Mouse (Mus musculus): ENCODE results near the gene Hs1bp3. TPM values are rescaled to one million over a fixed set of nuclear protein-coding genes. Genes with fewer than 3 reads are reported as not detected.

Hs1bp3 gene
- polyA plus RNA-seq (2015; fragmentation: Nextera tagmentation; extraction: Ambion mirVana): 11.0 and 11.6 TPM in 2 replicates

DNA sequence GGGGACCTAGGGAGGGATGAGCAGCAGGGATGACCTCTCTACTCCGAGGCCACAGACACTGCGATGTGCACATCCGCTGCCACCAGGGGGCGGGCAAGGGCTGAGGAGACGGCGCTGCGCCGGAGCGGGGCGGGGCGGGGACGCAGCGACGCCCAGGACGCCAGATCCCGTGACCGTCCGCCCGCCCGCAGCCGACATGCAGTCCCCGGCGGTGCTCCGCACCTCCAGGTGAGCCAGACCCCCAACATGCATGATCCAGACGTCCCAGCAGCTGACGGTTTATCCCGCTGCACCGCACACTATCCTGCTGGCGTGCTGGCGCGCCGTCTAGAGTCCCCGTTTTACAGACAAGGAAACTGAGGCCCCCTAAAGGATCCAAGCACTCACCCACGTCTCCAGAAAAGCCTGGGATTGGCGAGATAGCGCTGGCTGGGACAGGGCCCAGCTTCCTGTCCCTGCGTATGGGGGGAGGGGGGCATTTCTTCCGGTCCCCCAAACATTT is at the start of gene Hs1bp3:
TSS of gene Hs1bp3 (plus strand) at position 163 of the 502 bp plus-strand sequence.
- no peak within 1 kb of the TSS for H3K27ac ChIP-seq (replicated peaks)
- H3K4me1 ChIP-seq: peaks cover 23% of the 10 kb centered on the region
- H3K36me3 ChIP-seq: peaks cover 5% of the 10 kb centered on the region; the same call in 1 of the 2 replicates
- peak within 1 kb of the TSS; percentile 58 for H3K9ac ChIP-seq (replicated peaks)
- peaks cover 17% of the 10 kb centered on the region; the same call in 1 of the 2 replicates for H3K27me3 ChIP-seq
- H3K9me3 ChIP-seq: no peaks in the 10 kb centered on the region
- under 1% methylated on average over 36 of the region's 38 CpGs for WGBS
- peak within 1 kb of the TSS; percentile 77 for H3K4me2 ChIP-seq (replicated peaks)
- peak; percentile 88 for ATAC-seq (replicated peaks)
- H3K4me3 ChIP-seq: peak within 1 kb of the TSS; percentile 66

DNA sequence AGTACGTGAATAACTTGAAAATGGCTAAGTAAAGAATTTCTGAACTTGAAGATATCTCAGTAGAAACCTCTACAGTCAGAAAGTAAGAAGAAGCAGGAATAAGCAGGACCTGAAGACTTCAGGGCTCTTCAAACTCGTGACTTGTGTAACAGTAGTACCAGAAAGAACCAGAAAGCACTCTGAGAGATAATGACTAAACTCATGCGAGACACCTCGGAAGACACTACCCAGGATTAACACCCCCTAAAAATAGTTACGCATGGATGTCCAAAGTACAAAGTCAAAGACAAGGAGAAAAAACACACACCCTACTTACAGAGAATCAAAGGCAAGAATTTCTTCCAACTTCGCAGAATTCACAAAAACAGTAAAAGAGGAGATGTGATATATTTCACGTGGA is 46.9 kb upstream of the Hs1bp3 start:
- Histone ChIP-seq H3K4me2 (replicated peaks) (no peak overlapping the region), H3K27ac (replicated peaks) (no peak overlapping the region), H3K9ac (replicated peaks) (no peak overlapping the region), H3K27me3 (no peaks in the 10 kb centered on the region), H3K36me3 (no peaks in the 10 kb centered on the region; the same call in 1 of the 2 replicates), H3K4me1 (no peaks in the 10 kb centered on the region), H3K9me3 (no peaks in the 10 kb centered on the region), H3K4me3 (no peak overlapping the region)
- no peak for ATAC-seq (replicated peaks)
- 94% methylated on average over 7 of the region's 7 CpGs for WGBS

- Histone ChIP-seq H3K9ac (replicated peaks) (no peak overlapping the region), H3K4me2 (replicated peaks) (no peak overlapping the region), H3K27me3 (no peaks in the 10 kb centered on the region), H3K4me3 (no peak overlapping the region), H3K9me3 (no peaks in the 10 kb centered on the region), H3K4me1 (no peaks in the 10 kb centered on the region), H3K27ac (replicated peaks) (no peak overlapping the region), H3K36me3 (no peaks in the 10 kb centered on the region; the same call in 1 of the 2 replicates)
- 96% methylated on average over 11 of the region's 11 CpGs for WGBS
- ATAC-seq (replicated peaks): no peak
These were observed 43.6 kb upstream of the Hs1bp3 start for GRCm38 (mm10) chr12:8269627-8270026.

DNA sequence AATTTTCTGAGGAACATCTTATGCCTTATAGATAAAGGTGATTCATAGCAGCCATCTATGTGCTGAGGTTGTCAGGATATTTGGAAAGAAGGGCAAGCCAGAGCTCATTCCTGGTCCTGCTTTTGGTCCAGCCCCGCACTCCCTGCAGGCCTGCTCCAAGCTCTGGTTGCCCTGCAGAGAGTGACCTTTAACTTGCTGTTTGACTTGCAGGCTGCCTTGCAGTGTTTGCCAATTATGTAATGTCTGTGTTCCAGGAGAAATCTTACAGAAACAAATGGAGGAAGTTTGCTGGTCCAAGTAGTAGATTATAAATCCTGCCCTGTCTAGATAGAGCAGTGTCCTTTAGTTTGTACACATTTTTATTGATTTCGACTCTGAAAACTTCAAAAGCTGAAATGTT is 41.8 kb upstream of the Hs1bp3 start:
- H3K4me2 ChIP-seq (replicated peaks): no peak overlapping the region
- H3K4me1 ChIP-seq: no peaks in the 10 kb centered on the region
- H3K9me3 ChIP-seq: no peaks in the 10 kb centered on the region
- H3K27ac ChIP-seq (replicated peaks): no peak overlapping the region
- H3K36me3 ChIP-seq: no peaks in the 10 kb centered on the region; the same call in 1 of the 2 replicates
- no peak overlapping the region for H3K9ac ChIP-seq (replicated peaks)
- H3K4me3 ChIP-seq: no peak overlapping the region
- WGBS: 97% methylated on average over 2 of the region's 2 CpGs
- no peak for ATAC-seq (replicated peaks)
- no peaks in the 10 kb centered on the region for H3K27me3 ChIP-seq

DNA sequence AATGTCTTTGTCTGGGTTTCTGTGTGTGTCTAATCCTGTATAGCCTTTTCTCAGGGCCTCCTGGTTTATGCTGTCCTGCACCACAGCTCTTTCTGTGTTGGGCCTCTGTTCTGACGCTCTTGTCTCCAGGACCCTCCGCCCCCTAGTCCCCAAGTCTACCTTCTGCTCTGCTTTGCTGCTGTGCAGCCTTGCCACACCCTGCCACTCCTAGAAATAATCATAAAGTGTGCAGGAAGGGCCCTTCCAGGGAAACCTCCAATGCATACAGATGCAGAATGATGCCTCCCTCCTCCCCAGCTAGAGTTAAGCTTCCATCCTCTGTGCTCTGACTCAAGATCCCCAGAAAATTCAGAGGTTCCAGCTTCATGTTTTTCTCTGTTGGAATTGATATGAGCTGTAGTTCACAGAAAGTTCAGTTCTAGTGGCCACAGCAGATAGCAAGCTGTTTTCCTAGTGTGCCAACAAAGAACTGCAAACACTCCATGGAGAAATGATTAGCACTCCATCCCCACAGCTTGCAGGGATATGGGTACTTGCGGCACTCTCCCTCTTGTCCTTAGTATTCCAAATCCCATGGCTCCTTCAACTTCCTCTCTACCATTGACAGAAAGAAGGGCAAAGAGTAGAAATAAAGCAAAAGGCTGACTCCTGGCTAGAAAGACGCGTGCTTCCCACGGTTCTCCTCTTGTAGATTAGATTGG is 39.6 kb upstream of the Hs1bp3 start:
- no peaks in the 10 kb centered on the region for H3K27me3 ChIP-seq
- 95% methylated on average over 6 of the region's 6 CpGs for WGBS
- H3K36me3 ChIP-seq: no peaks in the 10 kb centered on the region; the same call in 1 of the 2 replicates
- no peak overlapping the region for H3K27ac ChIP-seq (replicated peaks)
- no peak overlapping the region for H3K4me2 ChIP-seq (replicated peaks)
- H3K4me3 ChIP-seq: no peak overlapping the region
- no peaks in the 10 kb centered on the region for H3K4me1 ChIP-seq
- H3K9ac ChIP-seq (replicated peaks): no peak overlapping the region
- H3K9me3 ChIP-seq: no peaks in the 10 kb centered on the region
- ATAC-seq (replicated peaks): no peak

DNA sequence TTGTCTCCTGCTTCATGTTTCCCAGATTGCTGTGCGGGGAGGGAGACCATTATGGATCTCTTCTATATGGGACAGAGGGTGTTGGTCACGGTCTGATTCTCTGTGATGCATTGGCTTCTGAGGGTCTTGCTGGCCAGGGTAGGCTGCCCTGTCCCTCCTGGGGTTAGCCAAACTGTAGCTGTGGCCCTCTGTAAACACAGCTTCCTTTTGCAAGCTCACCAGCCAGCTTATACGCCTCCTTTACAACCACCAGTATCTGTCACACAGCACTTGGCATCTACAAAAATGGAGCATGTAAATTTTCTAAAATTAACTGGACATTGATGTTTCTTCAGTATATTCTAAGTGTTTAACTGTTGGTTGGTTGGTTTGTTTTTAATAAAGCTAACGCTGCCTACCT is 37.8 kb upstream of the Hs1bp3 start:
- no peaks in the 10 kb centered on the region for H3K36me3 ChIP-seq
- H3K4me3 ChIP-seq: no peak overlapping the region
- H3K27me3 ChIP-seq: no peaks in the 10 kb centered on the region
- no peaks in the 10 kb centered on the region for H3K9me3 ChIP-seq
- no peak overlapping the region for H3K9ac ChIP-seq (replicated peaks)
- H3K4me1 ChIP-seq: no peaks in the 10 kb centered on the region
- no peak overlapping the region for H3K4me2 ChIP-seq (replicated peaks)
- H3K27ac ChIP-seq (replicated peaks): no peak overlapping the region
- 92% methylated on average over 4 of the region's 4 CpGs for WGBS
- ATAC-seq (replicated peaks): no peak

GRCm38 (mm10) chr12:8281225-8282017 is 31.8 kb upstream of the Hs1bp3 start:
- ATAC-seq (replicated peaks): no peak
- H3K4me2 ChIP-seq (replicated peaks): no peak overlapping the region
- H3K36me3 ChIP-seq: no peaks in the 10 kb centered on the region
- H3K27ac ChIP-seq (replicated peaks): no peak overlapping the region
- no peaks in the 10 kb centered on the region for H3K4me1 ChIP-seq
- H3K4me3 ChIP-seq: no peak overlapping the region
- H3K9me3 ChIP-seq: no peaks in the 10 kb centered on the region
- no peak overlapping the region for H3K9ac ChIP-seq (replicated peaks)
- 87% methylated on average over 15 of the region's 15 CpGs for WGBS
- no peaks in the 10 kb centered on the region for H3K27me3 ChIP-seq

GRCm38 (mm10) chr12:8287970-8288369 is 25.3 kb upstream of the Hs1bp3 start:
- ATAC-seq (replicated peaks): no peak
- H3K27me3 ChIP-seq: no peaks in the 10 kb centered on the region
- WGBS: 75% methylated on average over 3 of the region's 3 CpGs
- no peak overlapping the region for H3K9ac ChIP-seq (replicated peaks)
- H3K36me3 ChIP-seq: no peaks in the 10 kb centered on the region
- H3K9me3 ChIP-seq: no peaks in the 10 kb centered on the region
- H3K4me3 ChIP-seq: no peak overlapping the region
- H3K4me1 ChIP-seq: peaks cover 7% of the 10 kb centered on the region
- H3K4me2 ChIP-seq (replicated peaks): no peak overlapping the region
- no peak overlapping the region for H3K27ac ChIP-seq (replicated peaks)

DNA sequence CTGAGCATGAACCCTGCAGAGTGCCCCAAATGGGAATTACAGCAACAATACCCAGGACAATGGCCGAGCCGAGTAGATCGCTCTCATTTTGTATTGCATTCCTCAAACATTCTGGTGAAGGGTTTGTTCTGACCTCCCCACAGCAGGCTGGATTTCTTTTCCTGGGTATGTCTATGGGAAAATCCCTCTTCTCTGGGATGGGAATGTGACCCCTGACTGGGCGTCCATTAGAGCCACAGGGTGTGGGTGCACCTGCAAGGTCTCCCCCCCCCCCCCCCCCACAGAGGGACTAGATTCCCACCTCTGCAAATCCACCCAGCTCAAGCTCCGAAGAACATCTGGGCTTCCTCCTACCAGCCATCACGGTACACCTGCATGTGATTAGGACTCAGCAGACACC is 24.1 kb upstream of the Hs1bp3 start:
- H3K27ac ChIP-seq (replicated peaks): no peak overlapping the region
- 65% methylated on average over 6 of the region's 6 CpGs for WGBS

DNA sequence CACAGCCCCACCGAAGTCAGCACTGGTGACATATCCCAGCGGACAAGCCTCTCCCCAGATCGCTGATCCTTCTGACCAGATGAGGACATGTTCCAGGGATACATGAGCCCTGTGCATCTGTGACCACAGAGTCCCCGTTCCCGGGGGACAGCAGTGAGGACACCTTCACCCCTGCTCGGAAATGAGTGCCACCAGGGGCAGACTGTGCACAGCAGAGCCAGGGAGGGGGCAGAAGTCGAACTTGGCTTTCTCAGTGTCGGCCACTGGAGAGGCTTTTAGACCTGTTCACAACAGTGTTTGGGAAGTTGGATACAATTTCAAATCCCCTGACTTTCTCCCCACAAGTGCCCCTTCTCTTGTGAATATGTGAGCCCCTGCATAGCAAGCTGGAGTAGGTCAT is 23.7 kb upstream of the Hs1bp3 start:
- no peaks in the 10 kb centered on the region for H3K36me3 ChIP-seq
- no peak overlapping the region for H3K27ac ChIP-seq (replicated peaks)
- H3K4me2 ChIP-seq (replicated peaks): no peak overlapping the region
- H3K4me3 ChIP-seq: no peak overlapping the region
- 91% methylated on average over 8 of the region's 8 CpGs for WGBS
- H3K27me3 ChIP-seq: peaks cover under 1% of the 10 kb centered on the region; the same call in 1 of the 2 replicates
- no peak for ATAC-seq (replicated peaks)
- H3K9me3 ChIP-seq: no peaks in the 10 kb centered on the region
- no peak overlapping the region for H3K9ac ChIP-seq (replicated peaks)
- H3K4me1 ChIP-seq: peaks cover 7% of the 10 kb centered on the region

More for the DNA sequence above, 24.1 kb upstream of the Hs1bp3 start:
- H3K36me3 ChIP-seq: no peaks in the 10 kb centered on the region
- H3K9me3 ChIP-seq: no peaks in the 10 kb centered on the region
- no peak for ATAC-seq (replicated peaks)
- H3K4me2 ChIP-seq (replicated peaks): no peak overlapping the region
- peaks cover 7% of the 10 kb centered on the region for H3K4me1 ChIP-seq
- H3K4me3 ChIP-seq: no peak overlapping the region
- no peak overlapping the region for H3K9ac ChIP-seq (replicated peaks)
- no peaks in the 10 kb centered on the region for H3K27me3 ChIP-seq

DNA sequence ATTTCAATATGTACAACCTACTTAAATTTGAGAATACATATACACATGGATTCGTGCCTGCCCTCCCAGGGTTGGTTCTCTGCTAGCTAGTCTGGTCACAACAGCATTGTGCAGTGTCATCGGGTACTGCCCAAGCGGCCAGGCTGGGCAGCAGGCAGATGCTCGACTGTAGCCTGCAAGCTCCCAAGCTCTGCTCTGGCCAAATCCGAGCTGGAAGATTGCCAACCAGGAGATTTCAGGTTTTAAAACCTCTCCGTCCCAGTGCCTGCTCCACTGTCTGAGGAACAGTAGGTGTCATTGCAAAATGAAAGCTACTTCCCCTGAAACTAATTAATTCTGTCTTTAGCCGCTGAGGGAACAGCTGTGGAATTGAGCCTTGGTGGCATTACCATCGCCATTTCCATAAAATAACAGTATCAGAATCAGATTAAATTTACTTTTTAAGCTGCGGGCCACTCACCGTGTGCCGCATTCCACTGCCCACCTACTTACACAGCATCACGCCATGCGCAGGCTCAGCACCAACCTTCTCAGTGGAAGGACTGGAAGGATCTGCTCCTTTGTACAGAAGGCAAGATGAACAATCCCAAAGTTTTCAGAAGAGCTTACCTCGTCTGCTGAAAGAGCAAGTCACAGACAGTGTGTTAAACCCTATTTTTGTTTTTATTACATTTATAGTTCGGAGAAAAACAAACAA is 21.9 kb upstream of the Hs1bp3 start:
- H3K36me3 ChIP-seq: no peaks in the 10 kb centered on the region
- WGBS: 26% methylated on average over 15 of the region's 15 CpGs
- H3K4me2 ChIP-seq (replicated peaks): peak overlapping the region; percentile 34
- H3K27me3 ChIP-seq: peaks cover 15% of the 10 kb centered on the region
- H3K4me1 ChIP-seq: peaks cover 7% of the 10 kb centered on the region
- ATAC-seq (replicated peaks): peak; percentile 79
- peak overlapping the region; percentile 15; the same call in 1 of the 2 replicates for H3K9ac ChIP-seq (replicated peaks)
- H3K4me3 ChIP-seq: no peak overlapping the region
- no peaks in the 10 kb centered on the region for H3K9me3 ChIP-seq
- H3K27ac ChIP-seq (replicated peaks): no peak overlapping the region
